Mouse (Mus musculus) lung, postnatal 0 days (tissue): ENCODE measurements at regions not wholly inside any gene's neighbourhood (a gene's known extent, or its start where the extent isn't known, plus 50 kb on each side); places are given as distances from the start of the nearest gene placed in this dataset.

Experiments
- ATAC-seq: fragments of 200-750 bp; cut with Nextera tagmentation; 2 replicates; pipeline ENCODE4 v1.8.0; 2017; ENCODE audit warnings: moderate library complexity
- DNase-seq: peaks from one replicate; pipeline ENCODE4 v3.0.0-alpha.2; 2016; ENCODE audit warnings: low spot score
- H3K27ac ChIP-seq: fragments of 300-500 bp; sonication (generic); 2 replicates; pipeline ENCODE4 v1.5.1; 2014; ENCODE audit warnings: antibody characterized with exemption, mild to moderate bottlenecking, low read length, mixed read lengths
- H3K27me3 ChIP-seq: fragments of 300-500 bp; sonication (generic); replicated peaks from 2 replicates; pipeline ENCODE4 v1.6.1; 2014; ENCODE audit warnings: low read length, mixed read lengths; ENCODE audit not compliant: insufficient read depth
- H3K36me3 ChIP-seq: fragments of 300-500 bp; sonication (generic); 2 replicates; pipeline ENCODE4 v1.6.1; 2014; ENCODE audit warnings: low read length, mixed read lengths; ENCODE audit not compliant: insufficient read depth
- H3K4me1 ChIP-seq: fragments of 300-500 bp; sonication (generic); 2 replicates; pipeline ENCODE4 v1.6.1; 2014; ENCODE audit warnings: antibody characterized with exemption, low read depth, low read length, mixed read lengths; ENCODE audit not compliant: insufficient read depth
- H3K4me2 ChIP-seq: fragments of 300-500 bp; sonication (generic); replicated peaks from 2 replicates; pipeline ENCODE4 v1.6.1; 2014; ENCODE audit warnings: low read depth, mild to moderate bottlenecking, low read length, moderate library complexity, mixed read lengths
- H3K4me3 ChIP-seq: fragments of 300-500 bp; sonication (generic); 2 replicates; pipeline ENCODE4 v1.5.1; 2014; ENCODE audit warnings: low read depth, low read length
- H3K9ac ChIP-seq: fragments of 300-500 bp; sonication (generic); replicated peaks from 2 replicates; pipeline ENCODE4 v1.6.1; 2014; ENCODE audit warnings: low read depth, mild to moderate bottlenecking
- H3K9me3 ChIP-seq: fragments of 300-500 bp; sonication (generic); 2 replicates; pipeline ENCODE4 v1.6.1; 2016; ENCODE audit warnings: low read length, mixed read lengths
- CTCF ChIP-seq: IDR thresholded peaks from 2 replicates; pipeline ENCODE4 v1.5.1; 2016; ENCODE audit warnings: antibody characterized with exemption, mild to moderate bottlenecking
- EP300 ChIP-seq: IDR thresholded peaks from 2 replicates; pipeline ENCODE4 v1.6.1; 2016; ENCODE audit warnings: antibody characterized with exemption, mild to moderate bottlenecking, control low read depth
- WGBS: fragments of 180-500 bp; shearing (Covaris S2); extraction: QIAGEN DNeasy Blood & Tissue Kit; methylation state at CpG from one replicate; pipeline ENCODE4 v1.1.7; 2014; 5-methylcytosine and 5-hydroxymethylcytosine counted together

DNA sequence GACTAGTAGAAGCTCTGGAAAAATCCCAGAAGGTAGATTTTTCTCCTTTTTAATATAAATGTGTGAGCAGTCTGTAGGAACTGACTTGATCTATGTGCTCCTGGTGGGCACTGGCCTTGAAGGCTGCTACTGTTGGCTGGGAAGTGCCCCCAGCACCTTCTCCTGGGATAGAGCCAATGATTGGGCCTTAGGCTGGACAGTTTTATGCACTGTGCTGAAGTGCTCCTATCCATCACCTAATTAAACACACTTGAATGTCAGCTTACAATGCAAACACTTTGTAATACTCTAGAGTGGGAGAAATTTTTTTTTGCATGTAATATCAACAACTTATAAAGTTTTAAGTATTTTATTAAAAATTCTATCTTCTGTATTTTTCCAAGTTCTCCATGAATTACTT, 266.5 kb downstream of the Lyplal1 start:
- Histone ChIP-seq H3K4me3 (no peak overlapping the region), H3K36me3 (no peaks in the 10 kb centered on the region), H3K9ac (no peak overlapping the region), H3K9me3 (no peaks in the 10 kb centered on the region), H3K27ac (no peak overlapping the region), H3K4me1 (no peaks in the 10 kb centered on the region), H3K27me3 (no peaks in the 10 kb centered on the region), H3K4me2 (no peak overlapping the region)
- TF ChIP-seq CTCF (no peak), EP300 (no peak)
- ATAC-seq (no peak), DNase-seq (no peak)

DNA sequence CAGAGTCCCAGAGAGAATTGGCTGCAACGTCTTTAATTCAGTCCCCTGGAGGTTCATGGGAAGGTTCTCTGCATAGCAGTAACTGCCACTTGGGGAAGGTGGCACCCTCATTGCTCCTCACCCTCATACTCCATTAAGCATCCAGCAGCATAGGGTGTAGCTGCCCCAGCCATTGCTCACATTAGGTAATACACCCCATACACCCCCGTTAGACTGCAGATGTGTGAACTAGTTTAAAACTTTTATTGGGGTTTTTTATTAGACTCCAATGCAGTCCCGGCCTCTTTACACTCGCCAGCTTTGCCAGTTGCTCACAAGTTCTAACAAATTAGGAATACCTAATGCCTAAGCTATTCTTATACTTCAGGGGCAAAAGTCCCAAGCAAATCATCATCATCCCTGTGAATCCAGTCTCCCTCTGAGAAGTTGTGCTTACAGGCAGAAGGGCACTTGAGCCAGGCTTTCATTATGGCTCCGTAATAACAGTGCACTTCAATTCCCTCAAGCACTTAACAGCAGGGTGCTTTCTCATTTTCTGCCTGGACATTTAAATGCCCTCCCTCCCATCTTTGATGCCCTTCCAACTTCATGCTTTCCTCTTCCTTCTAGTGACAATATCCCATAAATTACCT, 265.7 kb downstream of the Lyplal1 start:
- Histone ChIP-seq H3K27ac (no peak overlapping the region), H3K4me2 (no peak overlapping the region), H3K4me1 (no peaks in the 10 kb centered on the region), H3K36me3 (no peaks in the 10 kb centered on the region), H3K9me3 (no peaks in the 10 kb centered on the region), H3K4me3 (no peak overlapping the region), H3K9ac (no peak overlapping the region), H3K27me3 (no peaks in the 10 kb centered on the region)
- DNase-seq = peak; percentile 33
- WGBS = 58% methylated on average over 5 of the region's 5 CpGs
- no peak for ATAC-seq
- TF ChIP-seq EP300 (no peak), CTCF (no peak)

DNA sequence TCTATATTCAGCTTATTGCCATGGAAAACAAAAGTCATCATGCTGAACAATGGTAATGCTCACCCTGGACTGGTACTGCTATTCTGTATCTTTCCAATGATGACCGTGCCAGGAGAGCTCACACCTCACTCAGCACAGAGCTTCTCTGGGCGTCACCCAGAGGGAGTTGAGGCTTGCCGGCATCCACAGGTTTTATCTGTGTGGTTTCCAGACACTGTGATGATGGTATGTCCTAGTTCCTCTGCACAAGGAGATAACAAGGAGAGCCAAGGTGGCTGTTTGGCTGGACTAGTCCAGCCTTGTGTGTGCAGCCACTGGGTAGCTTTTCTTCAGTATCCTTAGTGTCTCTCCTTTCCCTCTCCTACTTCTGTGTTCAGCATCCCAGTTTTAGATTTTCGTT, 255.4 kb downstream of the Lyplal1 start:
- ATAC-seq (no peak), DNase-seq (no peak)
- Histone ChIP-seq H3K9ac (no peak overlapping the region), H3K4me2 (no peak overlapping the region), H3K27me3 (no peaks in the 10 kb centered on the region), H3K4me1 (no peaks in the 10 kb centered on the region), H3K9me3 (no peaks in the 10 kb centered on the region), H3K36me3 (no peaks in the 10 kb centered on the region), H3K27ac (no peak overlapping the region), H3K4me3 (no peak overlapping the region)
- WGBS = 81% methylated on average over 4 of the region's 4 CpGs
- TF ChIP-seq EP300 (no peak), CTCF (no peak)

DNA sequence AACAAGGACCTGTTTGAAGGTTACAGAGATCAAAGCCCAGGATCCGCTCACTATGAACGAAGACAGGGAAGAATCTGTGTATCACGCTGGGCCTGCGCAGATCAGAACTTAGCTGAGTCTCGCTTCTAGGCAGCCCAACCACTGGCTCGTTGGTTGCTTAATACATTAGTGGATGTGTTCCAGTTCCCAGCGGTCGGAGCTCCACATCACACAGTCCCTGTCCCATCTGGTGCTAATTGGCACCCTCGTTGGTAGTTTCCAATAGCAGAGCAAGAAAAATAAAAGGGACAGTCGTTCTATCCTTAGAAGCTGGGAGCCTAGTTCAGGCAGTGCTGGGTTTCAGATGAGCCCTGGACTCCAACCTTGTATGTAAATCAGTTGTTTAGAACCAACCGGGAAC, 251.2 kb downstream of the Lyplal1 start:
- Histone ChIP-seq H3K9me3 (no peaks in the 10 kb centered on the region), H3K27ac (no peak overlapping the region), H3K4me3 (no peak overlapping the region), H3K9ac (no peak overlapping the region), H3K36me3 (no peaks in the 10 kb centered on the region), H3K27me3 (no peaks in the 10 kb centered on the region), H3K4me2 (no peak overlapping the region), H3K4me1 (no peaks in the 10 kb centered on the region)
- ATAC-seq (no peak), DNase-seq (no peak)
- 86% methylated on average over 11 of the region's 11 CpGs for WGBS
- no peak for TF ChIP-seq EP300

- ATAC-seq = peak; percentile 59; the same call in 1 of the 2 replicates
- no peak overlapping the region for H3K4me3 ChIP-seq
- H3K4me1 ChIP-seq = no peaks in the 10 kb centered on the region
- no peak for TF ChIP-seq EP300
- TF ChIP-seq CTCF = no peak
- no peaks in the 10 kb centered on the region for H3K36me3 ChIP-seq
- no peaks in the 10 kb centered on the region for H3K9me3 ChIP-seq
- 73% methylated on average over 6 of the region's 6 CpGs for WGBS
- no peak overlapping the region for H3K9ac ChIP-seq
- DNase-seq = peak; percentile 4
- H3K27ac ChIP-seq = no peak overlapping the region
- H3K4me2 ChIP-seq = no peak overlapping the region
- H3K27me3 ChIP-seq = no peaks in the 10 kb centered on the region
Observed at GRCm38 (mm10) chr1:185866612-185867011, 250.5 kb downstream of the Lyplal1 start.

DNA sequence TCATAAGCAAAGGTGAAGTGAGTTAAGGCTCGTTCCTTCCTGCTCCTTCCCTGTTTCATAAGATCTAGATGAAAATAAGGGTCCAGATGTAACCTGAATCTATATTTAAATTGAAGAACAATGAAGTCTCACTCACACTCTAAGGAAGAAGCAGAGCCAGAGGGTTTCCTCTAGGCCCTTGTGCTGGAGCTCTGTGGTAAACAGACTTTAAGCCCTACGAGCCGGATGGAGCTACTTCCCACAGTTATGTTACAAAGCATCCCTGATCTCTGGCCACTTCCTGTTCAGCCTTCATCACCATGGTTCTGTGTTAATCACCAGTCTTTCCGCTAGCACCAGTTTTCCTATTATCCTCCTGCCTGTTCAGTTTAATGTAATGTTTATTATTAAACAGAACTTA, 250.1 kb downstream of the Lyplal1 start:
- H3K4me1 ChIP-seq = no peaks in the 10 kb centered on the region
- 62% methylated on average over 4 of the region's 4 CpGs for WGBS
- no peak overlapping the region for H3K4me3 ChIP-seq
- no peaks in the 10 kb centered on the region for H3K27me3 ChIP-seq
- ATAC-seq (peak; percentile 70), DNase-seq (peak; percentile 4)
- TF ChIP-seq CTCF (no peak), EP300 (no peak)
- H3K4me2 ChIP-seq = no peak overlapping the region
- H3K9ac ChIP-seq = no peak overlapping the region
- H3K36me3 ChIP-seq = no peaks in the 10 kb centered on the region
- no peak overlapping the region for H3K27ac ChIP-seq
- no peaks in the 10 kb centered on the region for H3K9me3 ChIP-seq

- Histone ChIP-seq H3K4me3 (no peak overlapping the region), H3K27me3 (no peaks in the 10 kb centered on the region), H3K4me1 (no peaks in the 10 kb centered on the region), H3K4me2 (no peak overlapping the region), H3K9ac (no peak overlapping the region), H3K9me3 (no peaks in the 10 kb centered on the region), H3K36me3 (no peaks in the 10 kb centered on the region), H3K27ac (no peak overlapping the region)
- no peak for DNase-seq
- 81% methylated on average over 4 of the region's 4 CpGs for WGBS
- no peak for TF ChIP-seq CTCF
- no peak for TF ChIP-seq EP300
- no peak for ATAC-seq
Observed at GRCm38 (mm10) chr1:185868721-185869120, 248.4 kb downstream of the Lyplal1 start.
